Mouse (Mus musculus) kidney, postnatal 0 days (tissue): ENCODE results near the gene Pkig. TPM values are rescaled to one million over a fixed set of nuclear protein-coding genes. Genes with fewer than 3 reads are reported as not detected.

Source experiments
- ATAC-seq: fragments of 200-750 bp; cut with Nextera tagmentation; replicated peaks from 2 replicates; pipeline ENCODE4 v1.8.0; 2017; ENCODE audit warnings: low read depth, moderate number of reproducible peaks, moderate TSS enrichment, moderate library complexity; ENCODE audit not compliant: low FRiP score
- DNase-seq: peaks from one replicate; pipeline ENCODE4 v3.0.0-alpha.2; 2016; ENCODE audit warnings: low spot score
- H3K27ac ChIP-seq: fragments of 300-500 bp; sonication (generic); 2 replicates; pipeline ENCODE4 v1.5.1; 2014; ENCODE audit warnings: mild to moderate bottlenecking
- H3K27me3 ChIP-seq: fragments of 300-500 bp; sonication (generic); 2 replicates; pipeline ENCODE4 v1.6.1; 2014; ENCODE audit warnings: low read length, mixed read lengths; ENCODE audit not compliant: insufficient read depth
- H3K36me3 ChIP-seq: fragments of 300-500 bp; sonication (generic); 2 replicates; pipeline ENCODE4 v1.6.1; 2014; ENCODE audit warnings: low read length, mixed read lengths; ENCODE audit not compliant: insufficient read depth
- H3K4me1 ChIP-seq: fragments of 300-500 bp; sonication (generic); replicated peaks from 2 replicates; pipeline ENCODE4 v1.6.1; 2014; ENCODE audit warnings: antibody characterized with exemption, low read length, mixed read lengths; ENCODE audit not compliant: insufficient read depth
- H3K4me2 ChIP-seq: fragments of 300-500 bp; sonication (generic); 2 replicates; pipeline ENCODE4 v1.6.1; 2014; ENCODE audit warnings: mild to moderate bottlenecking, low read length, moderate library complexity, mixed read lengths
- H3K4me3 ChIP-seq: fragments of 300-500 bp; sonication (generic); replicated peaks from 2 replicates; pipeline ENCODE4 v1.5.1; 2014; ENCODE audit warnings: low read depth, low read length
- H3K9ac ChIP-seq: fragments of 300-500 bp; sonication (generic); 2 replicates; pipeline ENCODE4 v1.6.1; 2014; ENCODE audit warnings: low read depth, low read length
- H3K9me3 ChIP-seq: fragments of 300-500 bp; sonication (generic); replicated peaks from 2 replicates; pipeline ENCODE4 v1.6.1; 2016; ENCODE audit warnings: low read length, inconsistent platforms, mixed read lengths
- CTCF ChIP-seq: IDR thresholded peaks from 2 replicates; pipeline ENCODE4 v1.5.1; 2016; ENCODE audit warnings: antibody characterized with exemption, low read depth, mild to moderate bottlenecking, moderate library complexity
- WGBS: fragments of 180-500 bp; shearing (Covaris S2); extraction: QIAGEN DNeasy Blood & Tissue Kit; methylation state at CpG from one replicate; pipeline ENCODE4 v1.1.7; 2014; 5-methylcytosine and 5-hydroxymethylcytosine counted together
- polyA plus RNA-seq: library from polyadenylated mRNA; unstranded; fragments of >200 nt; fragmentation: Nextera tagmentation; extraction: Ambion mirVana; gene quantifications from 2 replicates; pipeline ENCODE4 v1.2.1, GENCODE M21; 2015

The Pkig gene
- polyA plus RNA-seq, 1 experiment from 2014 or later = 179 TPM

- 70% methylated on average over 2 of the region's 2 CpGs for WGBS
- H3K4me2 ChIP-seq = no peak overlapping the region
- H3K4me3 ChIP-seq = no peak overlapping the region
- no peaks in the 10 kb centered on the region for H3K36me3 ChIP-seq
- DNase-seq (no peak), ATAC-seq (no peak)
- no peak overlapping the region for H3K9ac ChIP-seq
- H3K27ac ChIP-seq = no peak overlapping the region
- H3K27me3 ChIP-seq = no peaks in the 10 kb centered on the region
- peaks cover 4% of the 10 kb centered on the region; the same call in 1 of the 2 replicates for H3K4me1 ChIP-seq
- no peak for TF ChIP-seq CTCF
- no peaks in the 10 kb centered on the region for H3K9me3 ChIP-seq
Measured at GRCm38 (mm10) chr2:163758146-163758545, 100.0 kb downstream of the Pkig start.

- H3K27ac ChIP-seq = no peak overlapping the region
- no peak for TF ChIP-seq CTCF
- H3K27me3 ChIP-seq = no peaks in the 10 kb centered on the region
- H3K4me3 ChIP-seq = no peak overlapping the region
- no peaks in the 10 kb centered on the region for H3K9me3 ChIP-seq
- no peak for ATAC-seq
- no peak overlapping the region for H3K4me2 ChIP-seq
- 85% methylated on average over 6 of the region's 6 CpGs for WGBS
- H3K9ac ChIP-seq = no peak overlapping the region
- no peak for DNase-seq
- peaks cover 3% of the 10 kb centered on the region; the same call in 1 of the 2 replicates for H3K4me1 ChIP-seq
- H3K36me3 ChIP-seq = no peaks in the 10 kb centered on the region
Measured at GRCm38 (mm10) chr2:163760589-163760988, 102.4 kb downstream of the Pkig start.

GRCm38 (mm10) chr2:163761402-163761801 lies 103.2 kb downstream of the Pkig start:
- Histone ChIP-seq H3K4me1 (no peaks in the 10 kb centered on the region; the same call in 1 of the 2 replicates), H3K9ac (no peak overlapping the region), H3K4me3 (no peak overlapping the region), H3K4me2 (no peak overlapping the region), H3K9me3 (no peaks in the 10 kb centered on the region), H3K36me3 (no peaks in the 10 kb centered on the region), H3K27ac (no peak overlapping the region), H3K27me3 (no peaks in the 10 kb centered on the region)
- 74% methylated on average over 7 of the region's 7 CpGs for WGBS
- TF ChIP-seq CTCF = no peak
- no peak for ATAC-seq
- peak; percentile 49 for DNase-seq

GRCm38 (mm10) chr2:163766261-163766660 lies 108.1 kb downstream of the Pkig start:
- no peak overlapping the region for H3K27ac ChIP-seq
- no peaks in the 10 kb centered on the region for H3K36me3 ChIP-seq
- ATAC-seq = no peak
- no peaks in the 10 kb centered on the region for H3K27me3 ChIP-seq
- no peak overlapping the region for H3K9ac ChIP-seq
- TF ChIP-seq CTCF = no peak
- no peak overlapping the region for H3K4me3 ChIP-seq
- H3K9me3 ChIP-seq = no peaks in the 10 kb centered on the region
- H3K4me1 ChIP-seq = no peaks in the 10 kb centered on the region
- no peak overlapping the region for H3K4me2 ChIP-seq
- DNase-seq = no peak

- 80% methylated on average over 1 of the region's 1 CpGs for WGBS
Measured at GRCm38 (mm10) chr2:163766890-163767289, 108.7 kb downstream of the Pkig start.

GRCm38 (mm10) chr2:163770731-163771130 lies 112.5 kb downstream of the Pkig start:
- no peak overlapping the region for H3K4me2 ChIP-seq
- no peaks in the 10 kb centered on the region for H3K27me3 ChIP-seq
- H3K9me3 ChIP-seq = no peaks in the 10 kb centered on the region
- ATAC-seq (no peak), DNase-seq (no peak)
- H3K4me3 ChIP-seq = no peak overlapping the region
- H3K9ac ChIP-seq = no peak overlapping the region
- H3K4me1 ChIP-seq = no peaks in the 10 kb centered on the region
- no peaks in the 10 kb centered on the region for H3K36me3 ChIP-seq
- TF ChIP-seq CTCF = no peak
- H3K27ac ChIP-seq = no peak overlapping the region
- WGBS = 85% methylated on average over 8 of the region's 8 CpGs

More at GRCm38 (mm10) chr2:163766890-163767289, 108.7 kb downstream of the Pkig start:
- Histone ChIP-seq H3K36me3 (no peaks in the 10 kb centered on the region), H3K27me3 (no peaks in the 10 kb centered on the region), H3K4me2 (no peak overlapping the region), H3K9ac (no peak overlapping the region), H3K9me3 (no peaks in the 10 kb centered on the region), H3K4me1 (no peaks in the 10 kb centered on the region), H3K4me3 (no peak overlapping the region), H3K27ac (no peak overlapping the region)
- ATAC-seq (no peak), DNase-seq (no peak)
- TF ChIP-seq CTCF = no peak

Other genes with a start within 250 kb of the Pkig start
- 74.9 and 78.2 TPM in 2 replicates for gene Oser1, start 233.7 kb upstream of the Pkig start, polyA plus RNA-seq
- 0.64 and 0.74 TPM in 2 replicates for gene Gdap1l1, start 219.9 kb upstream of the Pkig start, polyA plus RNA-seq
- gene Fitm2, start 185.8 kb upstream of the Pkig start, polyA plus RNA-seq = 10.3 and 10.4 TPM in 2 replicates
- gene R3hdml, start 166.1 kb upstream of the Pkig start, polyA plus RNA-seq = 27.4 and 29.8 TPM in 2 replicates
- gene Hnf4a, start 151.6 kb upstream of the Pkig start, polyA plus RNA-seq = 21.6 and 24.3 TPM in 2 replicates
- gene Ttpal, start 56.1 kb upstream of the Pkig start, polyA plus RNA-seq = 18.1 and 19.7 TPM in 2 replicates
- gene Serinc3, start 13.3 kb upstream of the Pkig start, polyA plus RNA-seq = 66.6 and 72.5 TPM in 2 replicates
- 7.7 and 9.8 TPM in 2 replicates for gene Ada, start 91.9 kb downstream of the Pkig start, polyA plus RNA-seq
- gene Ccn5, start 162.5 kb downstream of the Pkig start, polyA plus RNA-seq = 0.17 and 0.28 TPM in 2 replicates
- gene Kcnk15, start 195.3 kb downstream of the Pkig start, polyA plus RNA-seq = not detected in 2 replicates